Mouse (Mus musculus) T-helper 1 cell (primary cell): ENCODE measurements at regions not wholly inside any gene's neighbourhood (a gene's known extent, or its start where the extent isn't known, plus 50 kb on each side); places are given as distances from the start of the nearest gene placed in this dataset.

Source experiments
- in situ Hi-C: fragments of 300-600 bp; cut with MboI, MseI; formaldehyde crosslinking; loops from one replicate; pipeline ENCODE4 v1.15.1; 2025; ENCODE audit warnings: high pct_unique_total_duplicates

DNA sequence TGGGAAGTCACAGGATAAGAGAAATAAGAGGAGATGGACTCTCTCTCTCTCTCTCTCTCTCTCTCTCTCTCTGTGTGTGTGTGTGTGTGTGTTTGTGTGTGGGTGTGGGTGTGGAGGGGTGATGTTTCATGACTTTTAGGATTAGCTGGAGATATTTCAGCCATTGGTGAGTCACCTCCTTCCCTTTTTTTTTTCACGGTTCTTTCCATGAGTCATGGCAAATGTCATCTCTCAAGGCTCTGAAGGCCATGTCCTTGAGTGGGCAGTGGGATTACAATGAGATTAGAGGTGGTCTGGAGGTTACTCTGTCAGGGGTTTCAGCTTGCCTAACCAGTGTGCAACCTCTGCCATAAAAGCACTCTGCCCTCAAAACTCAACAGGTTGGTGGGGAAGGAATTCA is 329.3 kb downstream of the Phkb start:
- in situ Hi-C loops = no loop called here

DNA sequence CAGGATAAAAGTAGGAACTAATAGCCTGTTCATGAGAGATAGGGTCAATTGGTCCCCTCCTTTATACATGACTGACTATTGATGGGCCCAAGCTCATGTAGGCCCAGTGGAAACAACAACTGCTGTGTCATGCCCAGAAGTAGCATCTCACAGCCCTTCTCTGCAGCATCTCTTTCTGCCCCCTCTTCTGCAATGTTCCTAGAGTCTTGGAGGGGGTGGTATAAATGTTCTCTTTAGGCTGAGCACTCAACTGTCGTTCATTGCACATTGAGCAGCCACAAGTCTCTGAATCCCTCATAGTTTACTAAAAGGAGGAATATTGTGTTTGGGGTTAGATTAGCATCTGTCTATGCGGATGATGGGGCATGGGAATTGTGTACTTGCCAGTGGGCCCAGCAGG is 324.1 kb downstream of the Phkb start:
- in situ Hi-C loops = no loop called here

DNA sequence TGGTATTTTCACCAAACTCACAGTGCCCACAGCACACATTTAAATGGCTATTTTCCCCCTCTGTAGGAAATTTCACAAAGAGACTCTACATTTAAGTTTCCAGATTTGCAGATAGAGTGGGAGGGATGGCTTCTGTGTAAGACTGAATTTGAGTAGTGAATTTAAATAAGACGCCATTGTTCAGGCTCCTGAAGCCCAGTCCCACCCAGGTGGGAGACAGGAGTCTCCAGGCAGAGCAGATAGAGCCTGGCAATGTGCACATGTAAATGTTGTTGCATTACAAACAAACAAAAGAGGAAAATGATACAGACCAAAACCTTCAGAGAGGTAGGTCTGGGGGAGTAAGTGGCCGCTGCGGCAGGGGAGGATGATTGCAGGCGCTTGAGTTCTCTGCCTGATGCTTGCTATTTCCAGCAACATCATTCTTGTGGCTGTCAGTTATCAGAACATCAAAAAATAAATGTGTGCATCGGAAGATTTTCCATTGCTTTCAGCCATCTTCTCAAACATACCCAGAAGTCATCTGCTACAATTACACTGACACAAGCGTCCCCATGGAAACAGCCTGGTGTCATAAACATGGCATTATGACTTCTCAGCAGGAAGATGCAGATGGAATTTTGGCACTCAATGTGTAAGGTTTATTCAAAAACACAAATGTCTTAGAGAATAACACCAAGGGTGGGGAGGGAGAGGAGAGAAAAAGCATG is 318.5 kb downstream of the Phkb start:
- in situ Hi-C loops = no loop called here

DNA sequence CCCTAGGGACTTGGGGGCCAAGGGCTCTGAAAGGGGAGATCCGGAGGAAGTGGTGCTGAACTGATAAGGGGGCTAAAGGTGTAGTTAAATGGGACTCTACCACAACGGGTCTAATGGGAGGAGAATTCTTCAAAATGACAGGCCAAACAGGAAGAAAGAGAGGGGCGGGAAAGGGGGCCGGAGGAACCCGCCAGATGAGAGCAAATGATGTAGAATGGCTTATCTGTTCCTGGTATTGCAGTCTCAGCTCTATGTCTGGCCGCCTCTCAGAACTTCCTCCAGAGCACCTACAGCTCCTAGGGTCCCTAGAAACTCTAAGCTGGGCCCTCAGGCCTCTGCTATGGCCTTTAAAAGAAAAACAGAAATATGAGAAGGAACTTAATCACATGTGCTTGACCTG is 306.8 kb downstream of the Phkb start:
- in situ Hi-C loops = no loop called here

DNA sequence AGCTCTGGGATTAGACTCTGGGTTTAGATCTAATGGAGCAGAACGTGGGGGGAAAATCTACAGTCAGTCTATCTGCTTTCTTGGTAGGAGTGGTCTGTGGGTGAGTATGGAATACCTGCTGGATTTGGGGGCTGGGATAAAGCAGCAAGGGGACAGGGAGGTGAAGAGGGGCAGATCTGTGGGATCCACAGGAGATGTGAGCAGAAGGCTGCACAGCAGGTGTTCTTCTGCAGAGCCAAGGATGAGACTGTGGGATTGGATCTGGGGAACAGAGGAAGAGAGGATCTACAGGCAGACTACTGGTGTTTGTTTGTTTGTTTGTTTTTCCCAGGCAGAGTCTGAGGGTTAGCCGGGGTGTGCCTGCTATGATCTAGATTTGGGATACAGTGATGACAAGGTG is 284.5 kb downstream of the Phkb start:
- in situ Hi-C loops = no loop called here

DNA sequence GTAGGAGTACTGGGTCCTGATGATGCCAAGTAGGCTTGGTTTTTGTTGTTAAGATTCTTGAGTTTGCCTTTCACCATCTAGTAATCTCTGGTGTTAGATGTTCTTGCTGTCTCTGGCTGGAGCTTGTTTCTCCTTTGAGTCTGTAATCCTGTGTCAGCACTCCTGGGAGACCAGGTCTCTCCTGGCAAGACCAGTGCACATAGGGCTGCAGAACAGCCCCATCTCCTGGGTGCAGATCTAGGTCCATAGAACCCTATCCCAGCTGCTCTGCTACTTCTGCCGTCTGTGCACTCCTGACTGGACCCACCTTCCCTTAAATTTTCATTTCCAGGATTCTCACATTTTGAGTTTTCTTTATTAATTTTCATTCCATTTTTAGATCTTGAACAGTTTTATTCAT is 283.9 kb downstream of the Phkb start:
- in situ Hi-C loops = no loop called here
